Mouse (Mus musculus): ENCODE measurements around the gene Slxl1. TPM values are rescaled to one million over a fixed set of nuclear protein-coding genes. Genes with fewer than 3 reads are reported as not detected.
"Not testable (repeated sequence)": the region's sequence is repeated elsewhere in the genome, so short reads cannot be mapped to it uniquely, and the experiment has no call there.

The Slxl1 gene
- not detected in 2 replicates for total RNA-seq (2021)
- long read RNA-seq, experiment 1: 0 reads
- long read RNA-seq, experiment 2: 0 reads

DNA sequence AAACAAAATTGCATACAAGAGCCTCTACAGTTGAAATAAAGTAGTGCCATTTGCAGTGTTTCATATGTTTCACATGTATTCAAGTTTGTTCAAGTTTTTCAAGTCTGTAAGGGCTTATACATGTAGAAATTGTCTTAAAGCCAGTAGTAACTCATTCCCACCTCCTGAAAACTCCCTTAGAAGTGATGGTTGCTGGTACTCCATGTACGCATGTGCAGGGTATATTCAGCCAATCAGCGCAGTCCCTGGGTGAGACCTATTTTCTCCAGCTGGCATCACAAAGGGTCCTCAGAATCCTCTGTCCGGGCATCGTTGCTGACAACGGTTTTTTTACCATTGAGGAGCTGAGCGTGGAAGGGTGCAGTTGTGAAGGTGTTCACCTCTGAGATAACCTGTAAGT is at the start of gene Slxl1:
Gene Slxl1, plus strand, starts transcription at position 301 of the 400 bp plus-strand sequence.
- not testable (repeated sequence) for DNase-seq

Measured in adrenal gland, postnatal 14 days (tissue).